Mouse (Mus musculus) heart, embryonic 15.5 days (tissue): ENCODE results near the gene Adamts17. TPM values are rescaled to one million over a fixed set of nuclear protein-coding genes. Genes with fewer than 3 reads are reported as not detected.
A peak's percentile ranks its signal among the peaks of the same experiment; 100 is the strongest.

Experiments used
- ATAC-seq: fragments of 200-750 bp; cut with Nextera tagmentation; replicated peaks from 2 replicates; pipeline ENCODE4 v1.8.0; 2017; ENCODE audit warnings: low read depth, moderate TSS enrichment; ENCODE audit not compliant: insufficient number of reproducible peaks, insufficient read depth, low FRiP score
- H3K27ac ChIP-seq: fragments of 300-500 bp; sonication (generic); 2 replicates; pipeline ENCODE4 v1.5.1; 2015; ENCODE audit warnings: mild to moderate bottlenecking, inconsistent platforms
- H3K27me3 ChIP-seq: fragments of 300-500 bp; sonication (generic); 2 replicates; pipeline ENCODE4 v1.6.1; 2015; ENCODE audit warnings: inconsistent platforms
- H3K36me3 ChIP-seq: fragments of 300-500 bp; sonication (generic); 2 replicates; pipeline ENCODE4 v1.6.1; 2015; ENCODE audit warnings: mild to moderate bottlenecking, inconsistent platforms
- H3K4me1 ChIP-seq: fragments of 300-500 bp; sonication (generic); replicated peaks from 2 replicates; pipeline ENCODE4 v1.6.1; 2015; ENCODE audit warnings: inconsistent platforms
- H3K4me2 ChIP-seq: fragments of 300-500 bp; sonication (generic); 2 replicates; pipeline ENCODE4 v1.6.1; 2015; ENCODE audit warnings: inconsistent platforms, mild to moderate bottlenecking, moderate library complexity
- H3K4me3 ChIP-seq: fragments of 300-500 bp; sonication (generic); 2 replicates; pipeline ENCODE4 v1.5.1; 2015; ENCODE audit warnings: mild to moderate bottlenecking, inconsistent platforms
- H3K9ac ChIP-seq: fragments of 300-500 bp; sonication (generic); 2 replicates; pipeline ENCODE4 v1.6.1; 2015; ENCODE audit warnings: mild to moderate bottlenecking, inconsistent platforms
- H3K9me3 ChIP-seq: fragments of 300-500 bp; sonication (generic); replicated peaks from 2 replicates; pipeline ENCODE4 v1.6.1; 2016; ENCODE audit warnings: inconsistent platforms
- WGBS: fragments of 180-500 bp; shearing (Covaris S2); methylation state at CpG from one replicate; pipeline ENCODE4 v1.1.7; 2015; ENCODE audit warnings: mixed read lengths; 5-methylcytosine and 5-hydroxymethylcytosine counted together
- polyA plus RNA-seq: library from polyadenylated mRNA; unstranded; fragments of >200 nt; fragmentation: Nextera tagmentation; extraction: Ambion mirVana; gene quantifications from 2 replicates; pipeline ENCODE4 v1.2.1, GENCODE M21; 2015

Gene Adamts17
- polyA plus RNA-seq, 1 experiment from 2014 or later = 5.1 TPM

- Histone ChIP-seq H3K4me1 (peaks cover 23% of the 10 kb centered on the region), H3K27me3 (0 out of 2 replicates have a peak, but pooled peaks cover 6% of the 10 kb centered on the region), H3K9me3 (no peaks in the 10 kb centered on the region), H3K4me3 (no peak overlapping the region), H3K4me2 (no peak overlapping the region), H3K9ac (no peak overlapping the region), H3K27ac (no peak overlapping the region), H3K36me3 (no peaks in the 10 kb centered on the region)
- ATAC-seq = no peak
- WGBS = 63% methylated on average over 2 of the region's 2 CpGs
These were observed 4.3 kb downstream of the Adamts17 start for GRCm38 (mm10) chr7:66843846-66844245.

GRCm38 (mm10) chr7:66846582-66846981 is 7.0 kb downstream of the Adamts17 start:
- H3K4me2 ChIP-seq = no peak overlapping the region
- 0 out of 2 replicates have a peak, but pooled peaks cover 3% of the 10 kb centered on the region for H3K27me3 ChIP-seq
- no peak for ATAC-seq
- H3K27ac ChIP-seq = no peak overlapping the region
- H3K9ac ChIP-seq = no peak overlapping the region
- no peak overlapping the region for H3K4me3 ChIP-seq
- H3K36me3 ChIP-seq = no peaks in the 10 kb centered on the region
- H3K9me3 ChIP-seq = no peaks in the 10 kb centered on the region
- 80% methylated on average over 6 of the region's 6 CpGs for WGBS
- peaks cover 10% of the 10 kb centered on the region for H3K4me1 ChIP-seq

GRCm38 (mm10) chr7:66847299-66847698 is 7.8 kb downstream of the Adamts17 start:
- Histone ChIP-seq H3K4me3 (no peak overlapping the region), H3K27me3 (no peaks in the 10 kb centered on the region), H3K9ac (no peak overlapping the region), H3K4me1 (peaks cover 3% of the 10 kb centered on the region), H3K4me2 (no peak overlapping the region), H3K36me3 (no peaks in the 10 kb centered on the region), H3K9me3 (no peaks in the 10 kb centered on the region), H3K27ac (no peak overlapping the region)
- ATAC-seq = no peak
- WGBS = 80% methylated on average over 9 of the region's 9 CpGs

GRCm38 (mm10) chr7:66849316-66849715 is 9.8 kb downstream of the Adamts17 start:
- Histone ChIP-seq H3K4me2 (no peak overlapping the region), H3K36me3 (no peaks in the 10 kb centered on the region), H3K4me3 (no peak overlapping the region), H3K4me1 (no peaks in the 10 kb centered on the region), H3K27me3 (no peaks in the 10 kb centered on the region), H3K9ac (no peak overlapping the region), H3K27ac (no peak overlapping the region), H3K9me3 (no peaks in the 10 kb centered on the region)
- no peak for ATAC-seq
- 89% methylated on average over 6 of the region's 6 CpGs for WGBS

GRCm38 (mm10) chr7:66852164-66852563 is 12.6 kb downstream of the Adamts17 start:
- Histone ChIP-seq H3K36me3 (no peaks in the 10 kb centered on the region), H3K4me1 (no peaks in the 10 kb centered on the region), H3K27ac (no peak overlapping the region), H3K27me3 (no peaks in the 10 kb centered on the region), H3K4me3 (no peak overlapping the region), H3K9ac (no peak overlapping the region), H3K9me3 (no peaks in the 10 kb centered on the region), H3K4me2 (no peak overlapping the region)
- WGBS = 69% methylated on average over 3 of the region's 3 CpGs
- no peak for ATAC-seq

GRCm38 (mm10) chr7:66857610-66858009 is 18.1 kb downstream of the Adamts17 start:
- WGBS = 75% methylated on average over 1 of the region's 1 CpGs
- Histone ChIP-seq H3K9me3 (no peaks in the 10 kb centered on the region), H3K4me3 (no peak overlapping the region), H3K4me2 (no peak overlapping the region), H3K27ac (no peak overlapping the region), H3K36me3 (no peaks in the 10 kb centered on the region), H3K27me3 (no peaks in the 10 kb centered on the region), H3K9ac (no peak overlapping the region), H3K4me1 (no peaks in the 10 kb centered on the region)
- ATAC-seq = no peak

GRCm38 (mm10) chr7:66858247-66859075 is 18.9 kb downstream of the Adamts17 start:
- H3K36me3 ChIP-seq = no peaks in the 10 kb centered on the region
- 71% methylated on average over 12 of the region's 12 CpGs for WGBS
- no peaks in the 10 kb centered on the region for H3K4me1 ChIP-seq
- H3K9ac ChIP-seq = no peak overlapping the region
- no peak for ATAC-seq
- H3K4me2 ChIP-seq = no peak overlapping the region
- no peaks in the 10 kb centered on the region for H3K27me3 ChIP-seq
- H3K9me3 ChIP-seq = no peaks in the 10 kb centered on the region
- H3K27ac ChIP-seq = no peak overlapping the region
- no peak overlapping the region for H3K4me3 ChIP-seq

- WGBS = 94% methylated on average over 5 of the region's 5 CpGs
- no peak for ATAC-seq
- Histone ChIP-seq H3K9ac (no peak overlapping the region), H3K27ac (no peak overlapping the region), H3K9me3 (no peaks in the 10 kb centered on the region), H3K4me2 (no peak overlapping the region), H3K4me3 (no peak overlapping the region), H3K27me3 (no peaks in the 10 kb centered on the region), H3K4me1 (no peaks in the 10 kb centered on the region), H3K36me3 (no peaks in the 10 kb centered on the region)
These were observed 19.7 kb downstream of the Adamts17 start for GRCm38 (mm10) chr7:66859220-66859619.

GRCm38 (mm10) chr7:66866944-66867718 is 27.6 kb downstream of the Adamts17 start:
- Histone ChIP-seq H3K27me3 (no peaks in the 10 kb centered on the region), H3K4me1 (peaks cover 18% of the 10 kb centered on the region), H3K9ac (no peak overlapping the region), H3K4me2 (no peak overlapping the region), H3K27ac (peak overlapping the region; percentile 5; the same call in 1 of the 2 replicates), H3K9me3 (no peaks in the 10 kb centered on the region), H3K36me3 (no peaks in the 10 kb centered on the region), H3K4me3 (no peak overlapping the region)
- WGBS = 69% methylated on average over 19 of the region's 19 CpGs
- ATAC-seq = no peak

- Histone ChIP-seq H3K27ac (peak overlapping the region; percentile 5; the same call in 1 of the 2 replicates), H3K9me3 (no peaks in the 10 kb centered on the region), H3K27me3 (no peaks in the 10 kb centered on the region), H3K4me1 (peaks cover 18% of the 10 kb centered on the region), H3K9ac (no peak overlapping the region), H3K4me2 (no peak overlapping the region), H3K36me3 (no peaks in the 10 kb centered on the region), H3K4me3 (no peak overlapping the region)
- no peak for ATAC-seq
- WGBS = 76% methylated on average over 13 of the region's 13 CpGs
These were observed 28.4 kb downstream of the Adamts17 start for GRCm38 (mm10) chr7:66867719-66868501.

GRCm38 (mm10) chr7:66871520-66871919 is 32.0 kb downstream of the Adamts17 start:
- no peak overlapping the region for H3K4me2 ChIP-seq
- no peak overlapping the region for H3K9ac ChIP-seq
- no peaks in the 10 kb centered on the region for H3K27me3 ChIP-seq
- peak overlapping the region; percentile 58 for H3K27ac ChIP-seq
- no peak overlapping the region for H3K4me3 ChIP-seq
- 44% methylated on average over 7 of the region's 7 CpGs for WGBS
- H3K4me1 ChIP-seq = peaks cover 18% of the 10 kb centered on the region
- H3K9me3 ChIP-seq = no peaks in the 10 kb centered on the region
- ATAC-seq = 0 out of 2 replicates have a peak, but pooled peaks have one; percentile 25
- H3K36me3 ChIP-seq = no peaks in the 10 kb centered on the region
